Mouse (Mus musculus): ENCODE data around the gene M1ap. TPM values are rescaled to one million over a fixed set of nuclear protein-coding genes. Genes with fewer than 3 reads are reported as not detected.

The M1ap gene
- polyA plus RNA-seq, 1 experiment from 2014 or later = 2.4 TPM

GRCm38 (mm10) chr6:83068706-83069487 lies 122.2 kb downstream of the M1ap start:
- H3K4me2 ChIP-seq (ENCODE audit: low read depth, low read length) = peak overlapping the region; percentile 45
- H3K27me3 ChIP-seq (ENCODE audit: control insufficient read depth, insufficient read depth, low read depth, low read length) = peaks cover 95% of the 10 kb centered on the region
- WGBS = 1% methylated on average over 79 of the region's 81 CpGs
- peaks cover 2% of the 10 kb centered on the region; the same call in 1 of the 2 replicates for H3K4me1 ChIP-seq (replicated peaks; ENCODE audit: control insufficient read depth, insufficient read depth, low read length)
- peak overlapping the region; percentile 29 for H3K4me3 ChIP-seq (ENCODE audit: low read length)
- H3K27ac ChIP-seq (ENCODE audit: low read length) = no peak overlapping the region
- no peak for ATAC-seq (ENCODE audit: low read depth)
- no peak overlapping the region for H3K9ac ChIP-seq (ENCODE audit: low read length)
- no peaks in the 10 kb centered on the region for H3K9me3 ChIP-seq (ENCODE audit: control insufficient read depth, low read length)
- H3K36me3 ChIP-seq (ENCODE audit: control insufficient read depth, insufficient read depth, low read length) = no peaks in the 10 kb centered on the region

GRCm38 (mm10) chr6:83069488-83070246 lies 123.0 kb downstream of the M1ap start:
- H3K4me1 ChIP-seq (replicated peaks; ENCODE audit: control insufficient read depth, insufficient read depth, low read length) = peaks cover 2% of the 10 kb centered on the region; the same call in 1 of the 2 replicates
- H3K27me3 ChIP-seq (ENCODE audit: control insufficient read depth, insufficient read depth, low read depth, low read length) = peaks cover 95% of the 10 kb centered on the region
- peak overlapping the region; percentile 2 for H3K4me3 ChIP-seq (ENCODE audit: low read length)
- H3K4me2 ChIP-seq (ENCODE audit: low read depth, low read length) = 0 out of 2 replicates have a peak overlapping the region, but pooled peaks have one; percentile 7
- 2% methylated on average over 59 of the region's 69 CpGs for WGBS
- peak; percentile 29; the same call in 1 of the 2 replicates for ATAC-seq (ENCODE audit: low read depth)
- no peaks in the 10 kb centered on the region for H3K36me3 ChIP-seq (ENCODE audit: control insufficient read depth, insufficient read depth, low read length)
- no peak overlapping the region for H3K9ac ChIP-seq (ENCODE audit: low read length)
- H3K9me3 ChIP-seq (ENCODE audit: control insufficient read depth, low read length) = no peaks in the 10 kb centered on the region
- H3K27ac ChIP-seq (ENCODE audit: low read length) = no peak overlapping the region

DNA sequence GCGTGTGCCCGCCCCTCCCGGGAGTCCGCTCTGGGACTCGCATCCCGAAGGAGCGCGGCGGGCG lies 123.4 kb downstream of the M1ap start, which contains the start of gene Tlx2:
TSS of gene Tlx2 (minus strand) at position 47 of the 64 bp plus-strand sequence.
- H3K4me1 ChIP-seq (replicated peaks; ENCODE audit: control insufficient read depth, insufficient read depth, low read length) = peaks cover 2% of the 10 kb centered on the region; the same call in 1 of the 2 replicates
- no peak for ATAC-seq (ENCODE audit: low read depth)
- no peak within 1 kb of the TSS for H3K9ac ChIP-seq (ENCODE audit: low read length)
- no peaks in the 10 kb centered on the region for H3K36me3 ChIP-seq (ENCODE audit: control insufficient read depth, insufficient read depth, low read length)
- no peaks in the 10 kb centered on the region for H3K9me3 ChIP-seq (ENCODE audit: control insufficient read depth, low read length)
- peaks cover 95% of the 10 kb centered on the region for H3K27me3 ChIP-seq (ENCODE audit: control insufficient read depth, insufficient read depth, low read depth, low read length)
- no peak within 1 kb of the TSS for H3K27ac ChIP-seq (ENCODE audit: low read length)
- H3K4me2 ChIP-seq (ENCODE audit: low read depth, low read length) = 0 out of 2 replicates have a peak within 1 kb of the TSS, but pooled peaks have one; percentile 7
- 2% methylated on average over 8 of the region's 10 CpGs for WGBS
- H3K4me3 ChIP-seq (ENCODE audit: low read length) = peak within 1 kb of the TSS; percentile 29

DNA sequence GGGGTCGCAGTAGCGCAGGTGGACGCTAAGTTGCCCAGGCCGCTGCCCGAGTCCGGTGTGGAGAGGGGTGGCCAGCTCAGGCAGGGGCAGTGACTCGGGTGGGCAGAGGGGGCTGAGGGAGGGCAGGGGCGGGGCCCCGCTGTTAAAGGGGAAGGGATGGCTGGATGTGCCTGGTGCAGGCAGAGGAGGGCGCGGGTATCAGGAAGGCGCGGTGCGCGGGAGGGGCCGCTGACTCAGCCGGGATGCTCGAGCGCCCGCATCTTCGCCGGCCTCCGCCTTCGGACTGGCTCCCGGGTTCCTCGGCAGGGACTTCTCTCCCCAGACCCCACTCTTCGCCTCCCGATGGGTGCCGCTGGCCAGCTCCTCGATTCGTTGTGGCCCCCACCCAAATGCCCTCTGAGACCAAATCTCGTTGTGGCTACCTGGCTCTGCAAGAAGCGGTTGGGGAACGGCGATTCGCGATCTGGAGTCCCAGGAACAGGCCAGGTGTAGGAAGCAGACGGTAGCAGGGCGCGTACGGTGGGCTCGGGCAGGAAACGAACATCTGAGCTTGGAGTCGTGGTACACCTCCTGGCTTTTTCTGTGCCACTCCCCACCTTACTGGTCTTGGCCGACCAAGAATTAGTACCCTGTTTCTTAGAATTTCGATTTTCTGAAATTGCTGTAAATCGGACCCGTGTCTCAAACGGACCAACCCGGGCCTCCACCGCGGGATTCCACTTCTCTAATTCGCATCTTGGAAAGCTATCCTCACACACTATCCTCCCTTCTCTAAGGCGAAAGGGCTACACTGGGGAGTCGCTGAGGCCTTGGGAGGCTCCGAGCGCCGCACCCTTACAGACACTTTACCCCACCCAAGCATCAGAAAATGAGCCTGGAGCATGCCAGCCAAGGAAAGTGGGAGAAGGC lies 123.9 kb downstream of the M1ap start:
- no peak overlapping the region for H3K9ac ChIP-seq (ENCODE audit: low read length)
- 0 out of 2 replicates have a peak overlapping the region, but pooled peaks have one; percentile 7 for H3K4me2 ChIP-seq (ENCODE audit: low read depth, low read length)
- no peaks in the 10 kb centered on the region for H3K36me3 ChIP-seq (ENCODE audit: control insufficient read depth, insufficient read depth, low read length)
- H3K4me1 ChIP-seq (replicated peaks; ENCODE audit: control insufficient read depth, insufficient read depth, low read length) = peaks cover 2% of the 10 kb centered on the region; the same call in 1 of the 2 replicates
- peaks cover 94% of the 10 kb centered on the region for H3K27me3 ChIP-seq (ENCODE audit: control insufficient read depth, insufficient read depth, low read depth, low read length)
- peak overlapping the region; percentile 5 for H3K4me3 ChIP-seq (ENCODE audit: low read length)
- no peak for ATAC-seq (ENCODE audit: low read depth)
- no peaks in the 10 kb centered on the region for H3K9me3 ChIP-seq (ENCODE audit: control insufficient read depth, low read length)
- under 1% methylated on average over 52 of the region's 58 CpGs for WGBS
- no peak overlapping the region for H3K27ac ChIP-seq (ENCODE audit: low read length)

GRCm38 (mm10) chr6:83071220-83071619 lies 124.5 kb downstream of the M1ap start:
- Histone ChIP-seq H3K9me3 (ENCODE audit: control insufficient read depth, low read length) (no peaks in the 10 kb centered on the region), H3K4me3 (ENCODE audit: low read length) (peak overlapping the region; percentile 5), H3K9ac (ENCODE audit: low read length) (no peak overlapping the region), H3K27me3 (ENCODE audit: control insufficient read depth, insufficient read depth, low read depth, low read length) (peaks cover 89% of the 10 kb centered on the region), H3K27ac (ENCODE audit: low read length) (no peak overlapping the region), H3K36me3 (ENCODE audit: control insufficient read depth, insufficient read depth, low read length) (no peaks in the 10 kb centered on the region), H3K4me2 (ENCODE audit: low read depth, low read length) (no peak overlapping the region), H3K4me1 (replicated peaks; ENCODE audit: control insufficient read depth, insufficient read depth, low read length) (peaks cover 2% of the 10 kb centered on the region; the same call in 1 of the 2 replicates)
- WGBS = under 1% methylated on average over 19 of the region's 24 CpGs
- 0 out of 2 replicates have a peak, but pooled peaks have one; percentile 13 for ATAC-seq (ENCODE audit: low read depth)

DNA sequence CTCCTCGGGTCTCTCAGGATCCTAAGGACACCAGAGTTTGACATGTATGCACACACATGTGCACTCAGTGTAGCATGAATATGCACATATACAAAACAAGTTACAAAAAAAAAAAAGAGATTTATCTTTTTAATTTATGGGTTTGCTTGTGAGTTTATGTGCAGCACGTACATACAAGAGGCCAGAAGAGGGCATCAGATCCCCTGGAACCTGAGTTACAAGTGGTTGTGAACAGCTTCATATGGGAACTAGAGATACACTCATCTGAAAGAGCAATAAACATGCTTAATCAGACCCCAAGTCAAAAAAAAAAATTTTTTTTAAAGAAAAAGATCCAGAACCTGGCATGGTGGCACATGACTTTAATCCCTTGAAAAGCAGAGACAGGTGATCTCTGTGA lies 128.3 kb downstream of the M1ap start:
- no peak overlapping the region for H3K4me2 ChIP-seq (ENCODE audit: low read depth, low read length)
- no peaks in the 10 kb centered on the region for H3K9me3 ChIP-seq (ENCODE audit: control insufficient read depth, low read length)
- no peak overlapping the region for H3K9ac ChIP-seq (ENCODE audit: low read length)
- ATAC-seq (ENCODE audit: low read depth) = no peak
- H3K27me3 ChIP-seq (ENCODE audit: control insufficient read depth, insufficient read depth, low read depth, low read length) = peaks cover 59% of the 10 kb centered on the region
- WGBS = 6% methylated on average over 2 of the region's 2 CpGs
- peaks cover 10% of the 10 kb centered on the region for H3K4me1 ChIP-seq (replicated peaks; ENCODE audit: control insufficient read depth, insufficient read depth, low read length)
- no peak overlapping the region for H3K27ac ChIP-seq (ENCODE audit: low read length)
- H3K36me3 ChIP-seq (ENCODE audit: control insufficient read depth, insufficient read depth, low read length) = no peaks in the 10 kb centered on the region
- H3K4me3 ChIP-seq (ENCODE audit: low read length) = no peak overlapping the region

DNA sequence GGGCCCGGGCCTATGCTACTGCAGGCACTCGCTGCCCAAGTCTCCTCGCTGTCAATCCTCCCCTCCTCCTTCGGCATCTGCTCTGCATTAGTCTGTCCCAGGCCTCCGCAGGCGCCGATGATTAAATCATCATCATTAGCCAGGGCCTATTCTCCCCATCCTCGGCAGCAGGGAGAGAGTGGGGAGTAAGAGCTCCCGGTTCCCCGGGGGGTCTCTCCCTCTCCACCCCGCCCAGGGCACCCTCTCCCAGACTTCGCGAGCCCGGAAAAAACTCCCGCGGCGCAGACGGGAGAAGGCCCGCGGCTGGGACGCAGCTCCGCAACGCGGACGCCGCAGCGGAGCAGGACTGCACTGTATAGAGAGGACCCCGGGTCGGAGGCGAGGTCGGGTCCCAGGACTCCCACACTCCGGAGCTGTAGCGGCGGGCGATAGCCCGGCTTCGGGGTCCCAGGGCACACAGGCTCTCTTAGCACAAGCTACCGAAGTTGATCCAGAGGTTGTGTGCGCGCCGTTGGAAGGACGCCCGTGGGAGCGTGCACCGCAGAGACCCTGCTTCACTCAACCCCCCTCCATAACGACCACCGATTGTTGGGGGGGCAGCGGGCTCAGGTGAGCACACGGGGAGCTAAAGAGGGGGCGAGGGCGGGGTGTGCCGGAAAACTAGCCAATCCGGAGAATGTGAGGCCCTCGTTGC lies 131.1 kb downstream of the M1ap start, which contains the start of gene Pcgf1:
TSS of gene Pcgf1 (plus strand) at position 240 of the 694 bp plus-strand sequence.
- Histone ChIP-seq H3K4me3 (ENCODE audit: low read length) (peak within 1 kb of the TSS; percentile 85), H3K4me1 (replicated peaks; ENCODE audit: control insufficient read depth, insufficient read depth, low read length) (peaks cover 8% of the 10 kb centered on the region), H3K27me3 (ENCODE audit: control insufficient read depth, insufficient read depth, low read depth, low read length) (peaks cover 33% of the 10 kb centered on the region), H3K9me3 (ENCODE audit: control insufficient read depth, low read length) (no peaks in the 10 kb centered on the region), H3K36me3 (ENCODE audit: control insufficient read depth, insufficient read depth, low read length) (peaks cover 8% of the 10 kb centered on the region), H3K4me2 (ENCODE audit: low read depth, low read length) (peak within 1 kb of the TSS; percentile 98), H3K9ac (ENCODE audit: low read length) (peak within 1 kb of the TSS; percentile 89), H3K27ac (ENCODE audit: low read length) (peak within 1 kb of the TSS; percentile 88)
- ATAC-seq (ENCODE audit: low read depth) = peak; percentile 67
- under 1% methylated on average over 54 of the region's 54 CpGs for WGBS

DNA sequence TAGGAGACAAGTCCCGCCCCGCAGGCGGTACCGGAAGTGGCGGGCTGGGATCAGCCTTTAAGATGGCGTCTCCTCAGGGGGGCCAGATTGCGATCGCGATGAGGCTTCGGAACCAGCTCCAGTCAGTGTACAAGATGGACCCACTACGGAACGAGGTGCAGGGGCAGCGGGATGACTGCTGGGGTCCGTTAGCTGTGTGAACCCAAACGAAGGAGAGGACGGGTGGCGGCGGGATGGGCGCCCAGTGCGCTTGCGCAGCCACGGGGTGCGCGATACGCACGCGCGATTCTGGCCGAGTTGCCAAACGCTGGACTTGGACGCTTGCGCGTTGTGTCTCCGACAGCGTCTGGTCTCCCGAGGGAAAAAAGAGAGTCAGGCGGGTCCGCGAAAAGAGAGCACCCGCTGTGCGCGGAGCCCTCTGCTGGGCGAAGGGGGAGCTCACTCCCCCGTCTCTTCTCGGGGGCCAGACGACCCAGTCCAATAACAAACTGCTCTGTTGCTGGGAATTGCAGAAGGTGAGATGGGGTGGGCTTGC lies 131.7 kb downstream of the M1ap start:
- ATAC-seq (ENCODE audit: low read depth) = peak; percentile 96
- under 1% methylated on average over 46 of the region's 46 CpGs for WGBS
- Histone ChIP-seq H3K4me1 (replicated peaks; ENCODE audit: control insufficient read depth, insufficient read depth, low read length) (peaks cover 8% of the 10 kb centered on the region), H3K27ac (ENCODE audit: low read length) (peak overlapping the region; percentile 88), H3K36me3 (ENCODE audit: control insufficient read depth, insufficient read depth, low read length) (peaks cover 8% of the 10 kb centered on the region), H3K9me3 (ENCODE audit: control insufficient read depth, low read length) (no peaks in the 10 kb centered on the region), H3K4me2 (ENCODE audit: low read depth, low read length) (peak overlapping the region; percentile 81), H3K9ac (ENCODE audit: low read length) (peak overlapping the region; percentile 79), H3K4me3 (ENCODE audit: low read length) (peak overlapping the region; percentile 85), H3K27me3 (ENCODE audit: control insufficient read depth, insufficient read depth, low read depth, low read length) (peaks cover 36% of the 10 kb centered on the region)

Measured in lung, embryonic 16.5 days (tissue).